Mouse (Mus musculus) R1 (cell line): Measurements from ENCODE around the gene C130074G19Rik.

ENCODE experiments used
- DNase-seq: peaks from one replicate; pipeline ENCODE4 v3.0.0-alpha.2; 2018; ENCODE audit warnings: low read depth, low spot score

C130074G19Rik gene

GRCm38 (mm10) chr1:184882281-184883268, at the start of gene C130074G19Rik:
TSS of gene C130074G19Rik (minus strand) at chr1:184883218.
- peak; percentile 88 for DNase-seq

- no peak for DNase-seq
Observed at GRCm38 (mm10) chr1:184931097-184931496, 48.1 kb upstream of the C130074G19Rik start.

GRCm38 (mm10) chr1:184928382-184928781, 45.4 kb upstream of the C130074G19Rik start:
- no peak for DNase-seq

- no peak for DNase-seq
Observed at GRCm38 (mm10) chr1:184927911-184928310, 44.9 kb upstream of the C130074G19Rik start.

- DNase-seq: no peak
Observed at GRCm38 (mm10) chr1:184922824-184923223, 39.8 kb upstream of the C130074G19Rik start.

GRCm38 (mm10) chr1:184920057-184920456, 37.0 kb upstream of the C130074G19Rik start:
- DNase-seq: no peak

- DNase-seq: peak; percentile 73
Observed at GRCm38 (mm10) chr1:184918227-184918888, 35.3 kb upstream of the C130074G19Rik start.

GRCm38 (mm10) chr1:184912336-184912735, 29.3 kb upstream of the C130074G19Rik start:
- no peak for DNase-seq

GRCm38 (mm10) chr1:184911861-184912260, 28.8 kb upstream of the C130074G19Rik start:
- no peak for DNase-seq

- no peak for DNase-seq
Observed at GRCm38 (mm10) chr1:184908558-184908957, 25.5 kb upstream of the C130074G19Rik start.

GRCm38 (mm10) chr1:184905904-184906745, 23.1 kb upstream of the C130074G19Rik start:
- DNase-seq: no peak

- no peak for DNase-seq
Observed at GRCm38 (mm10) chr1:184905371-184905770, 22.4 kb upstream of the C130074G19Rik start.

GRCm38 (mm10) chr1:184903697-184904096, 20.7 kb upstream of the C130074G19Rik start:
- DNase-seq: no peak

- DNase-seq: no peak
Observed at GRCm38 (mm10) chr1:184902886-184903285, 19.9 kb upstream of the C130074G19Rik start.

- DNase-seq: no peak
Observed at GRCm38 (mm10) chr1:184897350-184897749, 14.3 kb upstream of the C130074G19Rik start.

GRCm38 (mm10) chr1:184891998-184892397, 9.0 kb upstream of the C130074G19Rik start:
- no peak for DNase-seq

GRCm38 (mm10) chr1:184889454-184889853, 6.4 kb upstream of the C130074G19Rik start:
- no peak for DNase-seq

- no peak for DNase-seq
Observed at GRCm38 (mm10) chr1:184886160-184886559, 3.1 kb upstream of the C130074G19Rik start.

GRCm38 (mm10) chr1:184881861-184882260, 1.2 kb downstream of the C130074G19Rik start:
- DNase-seq: no peak

- no peak for DNase-seq
Observed at GRCm38 (mm10) chr1:184881211-184881610, 1.8 kb downstream of the C130074G19Rik start.

GRCm38 (mm10) chr1:184878860-184879259, 4.2 kb downstream of the C130074G19Rik start:
- DNase-seq: no peak

- no peak for DNase-seq
Observed at GRCm38 (mm10) chr1:184877306-184877705, 5.7 kb downstream of the C130074G19Rik start.
